Mouse (Mus musculus): Measurements from ENCODE around the gene Fam240a. TPM values are rescaled to one million over a fixed set of nuclear protein-coding genes. Genes with fewer than 3 reads are reported as not detected.

The Fam240a gene
- total and polyA plus RNA-seq, 3 experiments = not detected

- TF ChIP-seq TAL1 (conservative IDR thresholded peaks at IDR 0.05; ENCODE audit: low read depth, low read length) (no peak), POLR2AphosphoS5 (IDR thresholded peaks at IDR 0.05; ENCODE audit: insufficient replicate concordance, low read depth, low read length) (no peak), GATA1 (IDR thresholded peaks at IDR 0.05; ENCODE audit: borderline replicate concordance, low read length) (no peak), GATA2 (IDR thresholded peaks at IDR 0.05; ENCODE audit: borderline replicate concordance, low read depth, low read length) (no peak), CTCF (IDR thresholded peaks at IDR 0.05; ENCODE audit: low read depth, low read length) (no peak)
- Histone ChIP-seq H3K4me1 (ENCODE audit: insufficient read depth, low read depth, low read length) (peaks cover 2% of the 10 kb centered on the region; the same call in 1 of the 2 replicates), H3K4me3 (ENCODE audit: low read depth, low read length) (no peak overlapping the region), H3K27me3 (ENCODE audit: insufficient read depth, low read length) (peaks cover 8% of the 10 kb centered on the region; the same call in 1 of the 2 replicates), H3K36me3 (replicated peaks) (no peaks in the 10 kb centered on the region), H3K9me3 (replicated peaks) (no peaks in the 10 kb centered on the region)
- no peak for DNase-seq (ENCODE audit: low spot score)
- no peak for ATAC-seq (ENCODE audit: extremely low read depth, insufficient number of reproducible peaks, low FRiP score, poor library complexity, severe bottlenecking)
Observed at GRCm38 (mm10) chr9:110893429-110893828, 23.2 kb downstream of the Fam240a start.

- TF ChIP-seq POLR2AphosphoS5 (IDR thresholded peaks at IDR 0.05; ENCODE audit: insufficient replicate concordance, low read depth, low read length) (no peak), TAL1 (conservative IDR thresholded peaks at IDR 0.05; ENCODE audit: low read depth, low read length) (no peak)
- no peak overlapping the region for H3K4me3 ChIP-seq (ENCODE audit: low read depth, low read length)
- H3K36me3 ChIP-seq (replicated peaks) = no peaks in the 10 kb centered on the region
- H3K9me3 ChIP-seq (replicated peaks) = no peaks in the 10 kb centered on the region
- H3K27me3 ChIP-seq (ENCODE audit: insufficient read depth, low read length) = peaks cover 5% of the 10 kb centered on the region; the same call in 1 of the 2 replicates
- ATAC-seq (ENCODE audit: extremely low read depth, insufficient number of reproducible peaks, low FRiP score, poor library complexity, severe bottlenecking) (no peak), DNase-seq (ENCODE audit: low spot score) (no peak)
- peaks cover 2% of the 10 kb centered on the region; the same call in 1 of the 2 replicates for H3K4me1 ChIP-seq (ENCODE audit: insufficient read depth, low read depth, low read length)
Observed at GRCm38 (mm10) chr9:110892552-110892951, 24.1 kb downstream of the Fam240a start.

- Histone ChIP-seq H3K9me3 (replicated peaks) (no peaks in the 10 kb centered on the region), H3K4me1 (ENCODE audit: insufficient read depth, low read depth, low read length) (peaks cover 2% of the 10 kb centered on the region; the same call in 1 of the 2 replicates), H3K27me3 (ENCODE audit: insufficient read depth, low read length) (peaks cover 7% of the 10 kb centered on the region), H3K36me3 (replicated peaks) (no peaks in the 10 kb centered on the region), H3K4me3 (ENCODE audit: low read depth, low read length) (no peak overlapping the region)
- ATAC-seq (ENCODE audit: extremely low read depth, insufficient number of reproducible peaks, low FRiP score, poor library complexity, severe bottlenecking) (no peak), DNase-seq (ENCODE audit: low spot score) (no peak)
- TF ChIP-seq TAL1 (conservative IDR thresholded peaks at IDR 0.05; ENCODE audit: low read depth, low read length) = no peak
- no peak for TF ChIP-seq GATA2 (IDR thresholded peaks at IDR 0.05; ENCODE audit: borderline replicate concordance, low read depth, low read length)
- TF ChIP-seq CTCF (IDR thresholded peaks at IDR 0.05; ENCODE audit: low read depth, low read length) = no peak
- TF ChIP-seq GATA1 (IDR thresholded peaks at IDR 0.05; ENCODE audit: borderline replicate concordance, low read length) = no peak
- no peak for TF ChIP-seq POLR2AphosphoS5 (IDR thresholded peaks at IDR 0.05; ENCODE audit: insufficient replicate concordance, low read depth, low read length)
Observed at GRCm38 (mm10) chr9:110891077-110891828, 25.4 kb downstream of the Fam240a start.

- no peak for DNase-seq (ENCODE audit: low spot score)
- Histone ChIP-seq H3K9me3 (replicated peaks) (no peaks in the 10 kb centered on the region), H3K4me1 (ENCODE audit: insufficient read depth, low read depth, low read length) (peaks cover 2% of the 10 kb centered on the region; the same call in 1 of the 2 replicates), H3K27me3 (ENCODE audit: insufficient read depth, low read length) (peaks cover 9% of the 10 kb centered on the region), H3K4me3 (ENCODE audit: low read depth, low read length) (no peak overlapping the region), H3K36me3 (replicated peaks) (no peaks in the 10 kb centered on the region)
- peak; percentile 45; the same call in 1 of the 2 replicates for TF ChIP-seq CTCF (IDR thresholded peaks at IDR 0.05; ENCODE audit: low read depth, low read length)
- TF ChIP-seq GATA2 (IDR thresholded peaks at IDR 0.05; ENCODE audit: borderline replicate concordance, low read depth, low read length) = no peak
- ATAC-seq (ENCODE audit: extremely low read depth, insufficient number of reproducible peaks, low FRiP score, poor library complexity, severe bottlenecking) = no peak
Observed at GRCm38 (mm10) chr9:110890026-110890783, 26.5 kb downstream of the Fam240a start.

GRCm38 (mm10) chr9:110888935-110889334 lies 27.7 kb downstream of the Fam240a start:
- Histone ChIP-seq H3K27me3 (ENCODE audit: insufficient read depth, low read length) (peaks cover 13% of the 10 kb centered on the region), H3K36me3 (replicated peaks) (no peaks in the 10 kb centered on the region), H3K4me3 (ENCODE audit: low read depth, low read length) (no peak overlapping the region), H3K4me1 (ENCODE audit: insufficient read depth, low read depth, low read length) (peaks cover 2% of the 10 kb centered on the region; the same call in 1 of the 2 replicates), H3K9me3 (replicated peaks) (no peaks in the 10 kb centered on the region)
- no peak for TF ChIP-seq GATA1 (IDR thresholded peaks at IDR 0.05; ENCODE audit: borderline replicate concordance, low read length)
- TF ChIP-seq TAL1 (conservative IDR thresholded peaks at IDR 0.05; ENCODE audit: low read depth, low read length) = no peak
- no peak for TF ChIP-seq GATA2 (IDR thresholded peaks at IDR 0.05; ENCODE audit: borderline replicate concordance, low read depth, low read length)
- TF ChIP-seq CTCF (IDR thresholded peaks at IDR 0.05; ENCODE audit: low read depth, low read length) = no peak
- TF ChIP-seq POLR2AphosphoS5 (IDR thresholded peaks at IDR 0.05; ENCODE audit: insufficient replicate concordance, low read depth, low read length) = no peak
- DNase-seq (ENCODE audit: low spot score) (no peak), ATAC-seq (ENCODE audit: extremely low read depth, insufficient number of reproducible peaks, low FRiP score, poor library complexity, severe bottlenecking) (no peak)
